Mouse (Mus musculus): ENCODE data around the gene Smim13.

Gene Smim13

DNA sequence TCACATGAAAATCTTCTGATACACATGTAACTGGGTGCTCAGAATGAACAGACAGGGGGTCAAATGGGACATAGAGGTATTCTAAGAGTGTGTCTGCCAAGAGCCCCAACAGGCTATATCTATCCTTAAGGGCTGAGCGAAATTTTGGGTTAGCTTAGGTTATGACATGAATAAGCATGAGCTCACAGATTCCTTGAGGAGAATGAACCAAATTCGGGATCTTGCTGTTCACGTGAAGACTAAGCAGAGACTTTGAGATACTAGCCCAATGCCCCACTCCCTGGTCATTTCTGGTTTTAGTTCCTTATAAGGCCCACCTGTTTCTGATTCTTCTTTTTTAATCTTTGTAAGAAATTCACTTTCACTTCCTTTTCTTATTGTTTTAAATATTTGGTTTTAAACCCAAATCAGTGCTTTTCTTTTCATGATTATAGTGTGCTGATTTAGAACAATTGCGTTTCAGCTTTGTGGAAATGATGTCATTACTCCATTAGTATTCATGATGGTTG is 41.9 kb downstream of the Smim13 start:
- no peak for DNase-seq

DNA sequence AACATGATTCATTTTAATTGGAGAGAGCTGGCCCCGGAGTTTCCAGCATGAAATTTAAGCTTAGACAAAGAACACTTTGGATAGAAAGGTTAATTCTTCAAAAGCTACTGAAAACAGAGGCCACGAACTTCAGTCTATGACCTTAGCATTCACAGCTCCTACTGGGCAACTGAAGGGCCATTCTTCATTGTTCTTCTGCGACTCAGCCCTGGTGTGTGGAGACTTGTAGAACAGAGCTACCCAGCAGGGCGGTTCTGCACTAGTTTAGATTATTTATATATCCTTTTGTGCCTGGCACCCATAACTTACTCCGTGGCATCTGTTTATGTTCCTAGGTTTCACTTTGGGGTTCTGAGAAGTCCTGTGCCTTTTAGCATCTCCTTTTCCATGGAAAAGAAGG is 44.0 kb downstream of the Smim13 start:
- no peak for DNase-seq

DNA sequence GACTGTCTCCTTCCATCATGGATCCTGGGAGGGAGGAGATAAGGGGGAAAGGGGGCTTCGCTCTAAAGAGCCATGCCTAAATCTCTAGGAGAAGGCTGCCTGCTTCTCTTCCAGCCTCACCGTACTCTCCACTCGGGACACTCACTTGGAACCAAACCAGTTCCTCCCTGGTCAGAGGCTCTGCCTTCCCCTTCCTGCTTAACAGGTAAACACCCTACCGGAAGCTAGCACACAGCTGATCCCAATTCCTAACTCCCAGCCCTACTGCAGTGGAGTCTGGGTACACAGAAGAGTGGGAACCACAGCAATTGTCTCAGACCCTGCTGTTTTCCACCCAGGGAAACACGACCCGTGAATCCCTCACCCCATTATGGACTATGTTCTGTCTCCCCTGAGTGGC is 46.2 kb downstream of the Smim13 start:
- no peak for DNase-seq

DNA sequence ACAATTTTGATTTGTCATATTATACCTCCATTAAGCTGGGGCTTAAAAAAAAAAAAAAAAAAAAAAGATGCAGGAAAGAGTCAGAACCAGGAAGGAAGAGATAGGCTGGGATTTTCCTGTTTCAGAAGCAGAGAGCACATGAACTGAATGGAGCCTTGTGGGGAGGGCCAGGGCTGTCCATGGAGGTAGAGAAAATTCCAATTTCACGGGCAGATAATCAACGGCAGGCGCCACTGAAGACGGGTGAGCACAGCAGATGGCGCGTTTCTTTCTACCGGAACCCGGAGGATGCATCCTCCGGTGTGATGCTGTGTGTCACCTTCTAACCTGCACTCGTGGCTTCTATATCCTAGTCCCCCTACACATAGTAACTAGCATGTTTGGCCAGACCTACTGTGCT is 46.8 kb downstream of the Smim13 start:
- DNase-seq: no peak

DNA sequence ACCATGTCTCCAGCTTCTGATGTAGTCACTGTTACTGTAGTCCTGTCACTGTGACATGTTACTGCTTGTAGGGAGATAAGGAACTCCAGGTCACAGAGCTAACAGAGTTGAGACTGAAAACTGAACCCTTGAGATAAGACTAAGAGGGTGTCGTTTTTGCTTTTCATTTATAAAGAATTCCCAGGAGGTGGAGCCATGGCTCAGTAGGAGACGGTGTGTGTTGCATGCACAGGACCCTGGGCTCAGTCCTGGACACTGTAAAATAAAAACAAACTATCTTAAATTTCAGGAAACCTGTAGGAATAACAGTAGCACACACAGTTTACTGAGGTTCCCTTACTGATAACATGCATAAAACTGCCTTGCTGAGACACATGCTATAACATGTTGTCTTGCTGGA is 48.9 kb downstream of the Smim13 start:
- DNase-seq: no peak

DNA sequence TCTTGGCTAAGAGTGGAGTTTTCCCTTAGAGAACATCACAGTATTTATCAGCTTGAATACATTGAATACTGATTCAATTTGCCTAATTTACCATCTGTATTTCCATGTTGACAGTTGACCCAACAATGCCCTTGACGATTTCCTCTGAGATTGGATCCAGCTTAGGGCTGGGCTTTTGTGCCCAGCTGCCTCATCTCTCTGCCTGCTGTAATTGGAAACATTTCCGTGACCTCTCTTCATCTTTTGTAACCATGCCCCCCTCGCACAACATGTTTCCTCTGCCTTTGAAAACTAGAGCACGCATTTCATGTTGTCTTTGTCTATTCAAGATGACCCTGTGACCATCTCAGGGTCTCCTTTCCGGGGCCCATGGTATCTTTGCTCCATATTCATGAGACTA is 49.4 kb downstream of the Smim13 start:
- DNase-seq: no peak

DNA sequence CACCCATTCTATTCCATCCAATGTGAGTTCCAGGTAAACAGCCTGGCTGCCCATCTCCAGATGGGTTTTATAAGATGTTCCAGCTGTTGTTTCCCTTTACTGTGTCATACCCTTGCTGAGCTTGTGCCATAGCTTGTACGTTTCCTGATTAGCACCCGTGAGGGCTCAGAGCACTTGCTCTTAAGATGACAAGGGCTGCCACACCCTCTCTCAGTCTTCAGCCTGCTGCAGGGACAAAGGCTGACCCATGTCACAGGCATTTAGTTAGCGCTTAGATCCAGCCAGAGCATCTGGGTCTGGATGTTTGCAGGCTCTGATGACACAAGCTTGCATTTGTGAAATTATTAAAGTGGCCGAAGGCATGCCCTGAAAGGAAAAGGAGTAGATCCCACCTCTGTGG is 50.4 kb downstream of the Smim13 start:
- DNase-seq: no peak

DNA sequence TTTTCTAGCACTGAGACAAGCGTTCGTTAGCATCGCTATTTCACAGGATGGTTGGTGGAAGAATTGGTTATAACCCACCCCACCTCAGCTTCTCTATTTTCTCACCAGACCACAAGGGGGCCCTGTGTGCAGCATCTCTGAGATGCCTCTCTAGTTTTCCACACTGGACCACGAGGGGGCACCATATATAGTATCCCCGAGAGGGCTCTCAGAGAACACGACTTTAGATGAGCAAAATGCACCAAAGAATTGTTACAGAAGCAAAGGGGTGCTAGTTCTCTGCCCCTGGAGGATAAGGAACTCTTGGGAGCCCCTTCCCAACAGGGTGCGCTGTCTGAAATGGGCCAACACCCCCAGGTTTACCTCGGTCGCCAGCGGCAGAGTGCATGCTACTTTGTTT is 53.1 kb downstream of the Smim13 start:
- DNase-seq: peak; percentile 57

DNA sequence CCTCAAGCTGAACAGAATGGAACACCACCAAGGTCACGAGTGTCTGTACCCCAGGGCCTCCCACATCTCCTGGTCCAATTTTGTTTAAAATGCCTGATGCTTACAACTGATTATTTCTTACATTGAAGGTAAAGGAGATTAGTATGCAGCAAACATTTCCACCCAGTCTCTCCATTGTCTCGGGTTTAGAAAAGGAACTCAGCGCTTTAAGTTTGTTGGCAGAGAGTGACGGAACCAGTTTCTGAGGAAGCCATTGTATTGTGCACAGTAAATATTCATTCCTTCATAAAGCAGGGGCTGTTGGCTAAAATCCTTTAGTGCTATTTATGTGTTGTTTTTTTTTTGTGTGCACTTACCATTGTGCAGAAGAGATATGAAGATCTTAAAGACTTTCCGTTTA is 71.1 kb downstream of the Smim13 start:
- no peak for DNase-seq

DNA sequence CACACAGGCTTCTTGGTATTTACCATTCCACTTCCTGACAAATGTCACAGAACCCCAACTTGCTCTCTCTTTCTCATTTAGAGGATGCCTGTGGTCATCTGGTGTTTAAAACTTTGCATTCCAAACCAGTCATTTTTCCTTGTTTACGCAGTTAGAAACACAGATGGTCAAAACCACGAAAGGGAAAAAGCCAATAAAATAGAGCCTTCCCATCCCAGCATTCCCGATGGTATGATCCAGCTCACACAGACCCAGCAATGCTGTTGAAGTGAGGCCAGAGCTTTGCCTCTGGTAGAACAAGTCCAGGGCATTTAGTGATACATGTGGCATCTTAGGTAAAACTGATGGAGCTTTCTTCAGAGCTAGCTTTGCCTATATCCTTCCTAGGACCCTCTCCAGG is 71.8 kb downstream of the Smim13 start:
- DNase-seq: no peak

DNA sequence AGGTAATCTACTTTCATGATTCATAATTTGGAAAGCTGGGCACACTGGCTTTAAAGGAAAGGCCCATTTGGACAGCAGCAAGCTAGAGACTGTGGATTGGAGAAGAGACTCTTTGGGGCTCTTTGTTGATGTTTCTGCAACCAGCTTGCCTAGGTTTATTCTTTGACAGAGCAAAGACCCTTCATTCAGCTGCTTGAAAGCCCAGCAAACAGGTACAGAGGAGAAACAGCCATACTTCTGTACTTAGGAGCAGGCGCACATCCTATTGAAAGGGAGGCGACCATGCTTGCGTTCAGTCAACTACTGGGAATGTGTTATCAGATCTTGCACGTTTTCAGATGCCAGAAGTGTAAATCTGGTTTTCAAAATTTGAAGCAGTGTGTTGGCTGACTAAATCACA is 75.0 kb downstream of the Smim13 start:
- DNase-seq: no peak

DNA sequence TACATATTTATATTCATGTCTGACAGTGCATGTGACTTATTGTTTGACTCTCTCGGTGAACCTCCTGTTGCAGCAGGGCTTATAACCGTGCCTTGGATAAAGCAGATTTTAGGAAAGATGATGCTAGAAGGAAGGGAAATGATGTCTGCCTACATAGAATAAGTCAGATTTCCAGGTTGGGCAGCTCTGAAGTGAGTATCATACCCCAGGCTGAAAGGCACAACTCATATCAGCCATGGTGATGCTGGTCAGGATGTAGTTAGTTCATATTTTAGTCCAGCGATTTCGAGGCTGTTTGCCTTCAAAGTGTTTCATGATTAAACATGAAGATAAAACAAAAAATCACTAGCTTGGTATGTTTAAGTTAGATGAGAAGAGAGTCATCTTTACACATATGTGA is 75.7 kb downstream of the Smim13 start:
- DNase-seq: no peak

DNA sequence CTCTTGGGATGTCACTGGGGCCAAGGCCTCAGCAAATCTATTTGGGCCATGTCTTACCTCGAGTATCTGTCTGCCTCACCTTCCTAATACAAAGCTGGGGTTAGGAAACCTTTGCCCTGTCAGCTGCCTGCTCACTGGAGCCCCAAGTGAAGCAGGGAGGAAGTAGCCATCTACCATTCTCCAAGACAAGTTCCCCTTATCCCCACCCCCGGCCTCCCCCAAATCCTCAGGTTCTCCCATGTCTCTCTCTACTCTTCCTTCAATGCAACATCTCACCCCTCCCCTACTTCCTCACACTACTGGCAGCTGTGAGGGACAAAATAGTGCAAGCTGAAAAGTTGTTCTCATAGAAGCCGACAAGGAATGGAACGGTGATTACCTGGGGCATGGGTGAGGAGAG is 76.5 kb downstream of the Smim13 start:
- DNase-seq: no peak

Data from right cerebral cortex, postnatal 25 days (tissue).